Mouse (Mus musculus) ES-Bruce4 (cell line): ENCODE measurements around the gene 1500015O10Rik. TPM values are rescaled to one million over a fixed set of nuclear protein-coding genes. Genes with fewer than 3 reads are reported as not detected.

ENCODE experiments used
- H3K27ac ChIP-seq: 2 replicates; pipeline ENCODE4 v1.5.1; 2012; ENCODE audit warnings: low read length, inconsistent platforms; ENCODE audit not compliant: insufficient read depth
- H3K27me3 ChIP-seq: 2 replicates; pipeline ENCODE4 v1.6.1; 2012; ENCODE audit warnings: mild to moderate bottlenecking, low read length, inconsistent platforms; ENCODE audit not compliant: control insufficient read depth, poor library complexity, insufficient read depth, severe bottlenecking
- H3K36me3 ChIP-seq: 2 replicates; pipeline ENCODE4 v1.6.1; 2012; ENCODE audit warnings: inconsistent platforms, mild to moderate bottlenecking, low read length, moderate library complexity; ENCODE audit not compliant: control insufficient read depth, poor library complexity, insufficient read depth, severe bottlenecking
- H3K4me1 ChIP-seq: one replicate; pipeline ENCODE4 v1.8.1; 2011; ENCODE audit warnings: low read length; ENCODE audit not compliant: control insufficient read depth, insufficient read depth
- H3K4me3 ChIP-seq: 2 replicates; pipeline ENCODE4 v1.5.1; 2011; ENCODE audit warnings: low read depth, mild to moderate bottlenecking, low read length
- H3K9ac ChIP-seq: 2 replicates; pipeline ENCODE4 v1.6.1; 2012; ENCODE audit warnings: low read depth, mild to moderate bottlenecking, inconsistent platforms; ENCODE audit not compliant: poor library complexity, severe bottlenecking
- H3K9me3 ChIP-seq: replicated peaks from 2 replicates; pipeline ENCODE4 v1.6.1; 2012; ENCODE audit warnings: mild to moderate bottlenecking, low read length, inconsistent platforms; ENCODE audit not compliant: control insufficient read depth, poor library complexity, insufficient read depth, severe bottlenecking
- CTCF ChIP-seq: IDR thresholded peaks from one replicate; pipeline ENCODE4 v1.8.1; 2011; ENCODE audit warnings: low read depth, low read length
- EP300 ChIP-seq: IDR thresholded peaks from 2 replicates; pipeline ENCODE4 v1.6.1; 2011; ENCODE audit warnings: low read depth, low read length; ENCODE audit not compliant: insufficient read depth
- POLR2A ChIP-seq: IDR thresholded peaks from one replicate; pipeline ENCODE4 v1.8.1; 2011; ENCODE audit warnings: low read length; ENCODE audit not compliant: insufficient read depth
- polyA plus RNA-seq: library from polyadenylated mRNA; stranded (reverse); fragments of >200 nt; gene quantifications from 2 replicates; pipeline ENCODE4 v1.2.4, GENCODE M21; 2011; ENCODE audit warnings: low read depth; ENCODE audit not compliant: missing spikeins, insufficient read depth, insufficient read length

The 1500015O10Rik gene
- not detected in 2 replicates for polyA plus RNA-seq

DNA sequence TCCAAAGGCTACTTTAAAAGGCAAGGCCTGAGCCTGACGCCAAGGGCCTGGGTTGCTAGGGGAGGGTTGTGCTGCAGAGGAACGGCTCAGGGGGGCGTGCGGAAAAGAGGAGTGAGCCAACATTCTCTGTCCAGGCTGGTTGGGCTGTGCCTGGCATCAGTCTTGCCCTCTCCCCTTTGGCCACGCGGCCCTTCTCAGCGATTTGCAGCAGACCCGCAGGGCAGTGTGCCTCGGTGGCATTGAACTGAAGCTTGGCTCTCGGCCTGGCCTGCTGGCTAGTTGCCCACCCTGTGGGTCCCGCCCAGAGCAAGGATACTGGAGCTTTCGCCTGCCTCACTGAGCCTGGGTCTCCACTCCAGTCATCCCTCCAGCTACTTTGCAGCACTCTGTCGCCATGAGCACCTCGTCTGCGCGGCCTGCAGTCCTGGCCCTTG is at the start of gene 1500015O10Rik:
Gene 1500015O10Rik (plus strand): TSS at position 112 of the 434 bp plus-strand sequence.
- Histone ChIP-seq H3K9me3 (no peaks in the 10 kb centered on the region), H3K27me3 (no peaks in the 10 kb centered on the region), H3K9ac (no peak within 1 kb of the TSS), H3K36me3 (no peaks in the 10 kb centered on the region), H3K4me1 (no peaks in the 10 kb centered on the region), H3K4me3 (peak within 1 kb of the TSS; percentile 19), H3K27ac (no peak within 1 kb of the TSS)
- TF ChIP-seq POLR2A (no peak), EP300 (no peak), CTCF (no peak)

DNA sequence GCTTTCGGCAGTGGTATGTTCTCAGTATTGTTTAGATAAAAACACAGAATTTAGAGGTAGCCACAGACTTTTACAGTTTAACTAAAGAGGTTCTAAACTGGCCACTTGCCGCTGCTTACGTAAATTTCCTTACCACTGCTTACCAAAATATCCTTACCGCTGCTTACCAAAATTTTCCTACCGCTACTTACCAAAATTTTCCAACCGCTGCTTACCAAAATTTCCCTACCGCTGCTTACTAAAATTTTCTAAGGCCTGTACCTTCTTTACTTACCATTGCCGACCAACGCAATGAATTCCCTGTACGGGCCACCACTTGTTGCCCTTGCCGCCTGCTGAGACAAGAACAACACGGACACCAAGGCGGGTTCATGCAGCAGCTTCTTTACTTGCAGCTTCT is 40.4 kb upstream of the 1500015O10Rik start:
- no peak for TF ChIP-seq EP300
- no peak for TF ChIP-seq CTCF
- TF ChIP-seq POLR2A: no peak
- Histone ChIP-seq H3K9me3 (peaks cover 20% of the 10 kb centered on the region), H3K36me3 (no peaks in the 10 kb centered on the region), H3K9ac (no peak overlapping the region), H3K27me3 (no peaks in the 10 kb centered on the region), H3K4me1 (no peaks in the 10 kb centered on the region), H3K4me3 (no peak overlapping the region), H3K27ac (no peak overlapping the region)

DNA sequence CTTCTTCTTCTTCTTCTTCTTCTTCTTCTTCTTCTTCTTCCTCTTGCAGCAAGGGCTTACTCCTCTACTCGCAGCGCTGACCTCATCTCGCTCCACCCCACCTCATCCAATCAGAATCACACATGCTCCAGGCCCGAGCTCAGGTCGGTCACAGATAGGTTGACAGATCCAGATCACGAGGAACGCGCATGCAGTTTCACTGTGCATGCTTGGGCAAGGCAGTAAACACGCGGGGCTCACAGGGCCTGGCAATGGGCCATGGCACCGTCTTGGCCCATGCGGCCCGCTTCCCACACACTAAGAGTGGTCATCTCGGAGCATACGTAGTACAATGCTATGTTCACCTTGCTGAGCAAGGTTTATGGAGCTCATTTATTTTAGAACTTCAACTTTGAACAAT is 39.9 kb upstream of the 1500015O10Rik start:
- Histone ChIP-seq H3K4me1 (no peaks in the 10 kb centered on the region), H3K9ac (no peak overlapping the region), H3K4me3 (no peak overlapping the region), H3K36me3 (no peaks in the 10 kb centered on the region), H3K27ac (no peak overlapping the region), H3K27me3 (no peaks in the 10 kb centered on the region), H3K9me3 (peaks cover 20% of the 10 kb centered on the region)
- TF ChIP-seq POLR2A (no peak), CTCF (no peak), EP300 (no peak)

DNA sequence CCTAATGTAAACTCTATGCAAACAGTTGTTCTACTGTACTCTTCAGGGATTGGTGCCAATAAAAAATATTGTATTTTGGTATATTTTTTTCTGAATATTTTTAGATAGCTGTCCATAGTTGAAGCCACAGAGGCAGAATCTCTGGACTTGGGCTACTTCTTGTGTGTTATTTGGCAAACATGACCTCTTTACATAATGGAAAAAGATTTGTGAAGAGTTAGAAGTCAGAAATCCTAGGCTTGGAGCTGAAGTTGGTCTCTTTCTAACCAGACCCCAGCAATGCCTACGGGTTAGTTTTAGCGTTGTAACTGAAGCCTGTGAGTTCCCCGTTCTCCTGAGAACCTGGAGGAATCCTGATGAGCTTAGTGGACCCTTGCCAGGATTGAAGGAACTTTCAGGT is 36.3 kb upstream of the 1500015O10Rik start:
- Histone ChIP-seq H3K4me1 (no peaks in the 10 kb centered on the region), H3K9me3 (peaks cover 4% of the 10 kb centered on the region; the same call in 1 of the 2 replicates), H3K27ac (no peak overlapping the region), H3K4me3 (no peak overlapping the region), H3K27me3 (no peaks in the 10 kb centered on the region), H3K9ac (no peak overlapping the region), H3K36me3 (no peaks in the 10 kb centered on the region)
- TF ChIP-seq POLR2A (no peak), CTCF (no peak), EP300 (no peak)

DNA sequence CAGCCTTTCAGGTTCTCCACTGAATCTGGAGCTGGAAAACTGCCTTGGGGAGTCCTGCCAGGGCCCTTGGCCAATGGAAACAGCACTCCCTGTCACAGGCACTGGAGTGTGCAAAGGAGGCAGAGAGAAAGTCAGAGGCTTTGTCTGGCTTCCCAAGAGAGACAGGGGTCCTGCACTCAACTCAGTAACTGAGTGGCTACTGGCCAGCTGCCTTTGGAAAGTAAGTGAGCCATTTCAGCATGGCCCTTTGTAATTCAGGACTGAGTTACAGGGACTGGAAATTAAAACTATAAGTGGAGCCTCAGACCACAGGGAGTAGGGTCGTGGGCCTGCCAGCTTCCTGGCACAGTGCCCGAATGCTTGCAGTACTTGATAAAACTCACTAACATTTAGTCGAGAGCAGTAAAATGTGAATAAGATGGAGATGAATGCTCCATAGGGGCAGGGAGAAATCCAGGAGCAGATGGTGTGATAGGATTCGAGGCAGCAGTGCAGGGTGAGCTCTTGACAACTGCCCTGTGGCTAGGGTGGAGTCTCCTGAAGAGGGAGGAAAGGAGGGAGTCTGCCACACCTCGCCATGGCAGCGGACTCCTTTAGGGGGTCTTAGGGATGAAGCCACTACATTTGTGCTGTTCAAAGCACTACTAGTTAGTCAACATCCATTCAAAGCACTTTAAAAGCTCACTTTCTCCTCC is 35.4 kb upstream of the 1500015O10Rik start:
- H3K4me1 ChIP-seq: no peaks in the 10 kb centered on the region
- TF ChIP-seq EP300 (no peak), POLR2A (no peak), CTCF (no peak)
- H3K9ac ChIP-seq: no peak overlapping the region
- H3K27me3 ChIP-seq: no peaks in the 10 kb centered on the region
- H3K4me3 ChIP-seq: no peak overlapping the region
- H3K27ac ChIP-seq: no peak overlapping the region
- no peaks in the 10 kb centered on the region for H3K36me3 ChIP-seq
- no peaks in the 10 kb centered on the region; the same call in 1 of the 2 replicates for H3K9me3 ChIP-seq

DNA sequence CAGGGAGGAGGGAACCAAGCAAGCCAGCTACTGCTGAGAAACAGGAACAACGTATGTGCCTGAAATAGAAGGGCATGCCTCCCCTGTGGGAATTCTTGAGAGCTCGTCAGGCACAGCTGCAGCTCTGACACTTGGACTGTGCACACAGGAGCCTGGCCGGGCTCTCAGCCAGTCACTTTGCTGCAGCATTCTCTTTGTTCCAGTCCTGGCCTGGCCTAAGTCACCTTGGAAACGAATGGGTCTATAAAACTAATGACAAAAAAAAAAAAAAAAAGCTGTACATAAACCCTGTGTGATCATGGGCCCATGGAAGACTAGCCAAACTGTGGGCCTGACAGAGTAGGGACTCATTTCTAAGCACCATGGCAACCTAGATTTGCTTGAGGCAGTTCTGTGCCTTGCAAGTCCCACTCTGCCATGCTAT is 31.8 kb upstream of the 1500015O10Rik start:
- Histone ChIP-seq H3K9me3 (no peaks in the 10 kb centered on the region), H3K27me3 (no peaks in the 10 kb centered on the region), H3K36me3 (no peaks in the 10 kb centered on the region), H3K27ac (no peak overlapping the region), H3K4me1 (no peaks in the 10 kb centered on the region), H3K9ac (no peak overlapping the region), H3K4me3 (no peak overlapping the region)
- no peak for TF ChIP-seq CTCF
- no peak for TF ChIP-seq EP300
- no peak for TF ChIP-seq POLR2A
